Mouse (Mus musculus): ENCODE data around the gene Ager. TPM values are rescaled to one million over a fixed set of nuclear protein-coding genes. Genes with fewer than 3 reads are reported as not detected.

Gene Ager
- polyA plus RNA-seq, 1 experiment from 2014 or later: 3.2 TPM

- H3K4me2 ChIP-seq: peak overlapping the region; percentile 92
- peaks cover 59% of the 10 kb centered on the region for H3K4me1 ChIP-seq (ENCODE audit: control insufficient read depth, insufficient read depth, low read length)
- H3K9ac ChIP-seq (ENCODE audit: low read depth, low read length): peak overlapping the region; percentile 58; the same call in 1 of the 2 replicates
- 0 out of 2 replicates have a peak, but pooled peaks cover 4% of the 10 kb centered on the region for H3K36me3 ChIP-seq (ENCODE audit: control insufficient read depth, insufficient read depth, low read length)
- ATAC-seq (replicated peaks; ENCODE audit: insufficient number of reproducible peaks, low FRiP score, low TSS enrichment): no peak
- H3K27ac ChIP-seq (ENCODE audit: low read depth, low read length): peak overlapping the region; percentile 97
- H3K9me3 ChIP-seq (replicated peaks; ENCODE audit: control insufficient read depth, low read length): no peaks in the 10 kb centered on the region
- 72% methylated on average over 15 of the region's 15 CpGs for WGBS (ENCODE audit: insufficient replicate concordance)
- H3K4me3 ChIP-seq (ENCODE audit: low read depth, low read length): peak overlapping the region; percentile 83
- H3K27me3 ChIP-seq (ENCODE audit: control insufficient read depth, insufficient read depth, low read length): no peaks in the 10 kb centered on the region
Measured at GRCm38 (mm10) chr17:34590154-34590987, 7.3 kb upstream of the Ager start.

GRCm38 (mm10) chr17:34591029-34591993 is 6.4 kb upstream of the Ager start, which contains the start of gene Pbx2:
TSS of gene Pbx2 (plus strand) at chr17:34591266.
- H3K4me1 ChIP-seq (ENCODE audit: control insufficient read depth, insufficient read depth, low read length): peaks cover 62% of the 10 kb centered on the region
- peak within 1 kb of the TSS; percentile 83 for H3K4me3 ChIP-seq (ENCODE audit: low read depth, low read length)
- 7% methylated on average over 21 of the region's 21 CpGs for WGBS (ENCODE audit: insufficient replicate concordance)
- peak within 1 kb of the TSS; percentile 98 for H3K9ac ChIP-seq (ENCODE audit: low read depth, low read length)
- peaks cover 9% of the 10 kb centered on the region; the same call in 1 of the 2 replicates for H3K36me3 ChIP-seq (ENCODE audit: control insufficient read depth, insufficient read depth, low read length)
- no peaks in the 10 kb centered on the region for H3K9me3 ChIP-seq (replicated peaks; ENCODE audit: control insufficient read depth, low read length)
- H3K4me2 ChIP-seq: peak within 1 kb of the TSS; percentile 92
- peak within 1 kb of the TSS; percentile 97 for H3K27ac ChIP-seq (ENCODE audit: low read depth, low read length)
- ATAC-seq (replicated peaks; ENCODE audit: insufficient number of reproducible peaks, low FRiP score, low TSS enrichment): no peak
- H3K27me3 ChIP-seq (ENCODE audit: control insufficient read depth, insufficient read depth, low read length): no peaks in the 10 kb centered on the region

GRCm38 (mm10) chr17:34591994-34592375 is 5.7 kb upstream of the Ager start:
- Histone ChIP-seq H3K27ac (ENCODE audit: low read depth, low read length) (peak overlapping the region; percentile 97), H3K4me1 (ENCODE audit: control insufficient read depth, insufficient read depth, low read length) (peaks cover 58% of the 10 kb centered on the region), H3K9me3 (replicated peaks; ENCODE audit: control insufficient read depth, low read length) (no peaks in the 10 kb centered on the region), H3K36me3 (ENCODE audit: control insufficient read depth, insufficient read depth, low read length) (peaks cover 9% of the 10 kb centered on the region; the same call in 1 of the 2 replicates), H3K4me3 (ENCODE audit: low read depth, low read length) (peak overlapping the region; percentile 83), H3K9ac (ENCODE audit: low read depth, low read length) (peak overlapping the region; percentile 98), H3K27me3 (ENCODE audit: control insufficient read depth, insufficient read depth, low read length) (no peaks in the 10 kb centered on the region), H3K4me2 (peak overlapping the region; percentile 92)
- ATAC-seq (replicated peaks; ENCODE audit: insufficient number of reproducible peaks, low FRiP score, low TSS enrichment): peak; percentile 60
- 0% methylated on average over 22 of the region's 35 CpGs for WGBS (ENCODE audit: insufficient replicate concordance)

- H3K9me3 ChIP-seq (replicated peaks; ENCODE audit: control insufficient read depth, low read length): no peaks in the 10 kb centered on the region
- H3K27ac ChIP-seq (ENCODE audit: low read depth, low read length): peak overlapping the region; percentile 97
- peaks cover 63% of the 10 kb centered on the region for H3K4me1 ChIP-seq (ENCODE audit: control insufficient read depth, insufficient read depth, low read length)
- 2% methylated on average over 32 of the region's 32 CpGs for WGBS (ENCODE audit: insufficient replicate concordance)
- H3K4me3 ChIP-seq (ENCODE audit: low read depth, low read length): peak overlapping the region; percentile 83
- H3K4me2 ChIP-seq: peak overlapping the region; percentile 92
- peak overlapping the region; percentile 98 for H3K9ac ChIP-seq (ENCODE audit: low read depth, low read length)
- no peak for ATAC-seq (replicated peaks; ENCODE audit: insufficient number of reproducible peaks, low FRiP score, low TSS enrichment)
- H3K36me3 ChIP-seq (ENCODE audit: control insufficient read depth, insufficient read depth, low read length): peaks cover 9% of the 10 kb centered on the region; the same call in 1 of the 2 replicates
- no peaks in the 10 kb centered on the region for H3K27me3 ChIP-seq (ENCODE audit: control insufficient read depth, insufficient read depth, low read length)
Measured at GRCm38 (mm10) chr17:34592581-34593549, 4.8 kb upstream of the Ager start.

GRCm38 (mm10) chr17:34593752-34594525 is 3.7 kb upstream of the Ager start:
- no peaks in the 10 kb centered on the region for H3K9me3 ChIP-seq (replicated peaks; ENCODE audit: control insufficient read depth, low read length)
- H3K27ac ChIP-seq (ENCODE audit: low read depth, low read length): peak overlapping the region; percentile 97; the same call in 1 of the 2 replicates
- H3K9ac ChIP-seq (ENCODE audit: low read depth, low read length): peak overlapping the region; percentile 98
- ATAC-seq (replicated peaks; ENCODE audit: insufficient number of reproducible peaks, low FRiP score, low TSS enrichment): no peak
- peaks cover 64% of the 10 kb centered on the region for H3K4me1 ChIP-seq (ENCODE audit: control insufficient read depth, insufficient read depth, low read length)
- H3K4me2 ChIP-seq: peak overlapping the region; percentile 92
- H3K4me3 ChIP-seq (ENCODE audit: low read depth, low read length): peak overlapping the region; percentile 83
- peaks cover 9% of the 10 kb centered on the region; the same call in 1 of the 2 replicates for H3K36me3 ChIP-seq (ENCODE audit: control insufficient read depth, insufficient read depth, low read length)
- H3K27me3 ChIP-seq (ENCODE audit: control insufficient read depth, insufficient read depth, low read length): no peaks in the 10 kb centered on the region
- 65% methylated on average over 34 of the region's 34 CpGs for WGBS (ENCODE audit: insufficient replicate concordance)

GRCm38 (mm10) chr17:34596098-34596497 is 1.6 kb upstream of the Ager start:
- H3K27ac ChIP-seq (ENCODE audit: low read depth, low read length): no peak overlapping the region
- peaks cover 47% of the 10 kb centered on the region for H3K4me1 ChIP-seq (ENCODE audit: control insufficient read depth, insufficient read depth, low read length)
- WGBS (ENCODE audit: insufficient replicate concordance): 70% methylated on average over 8 of the region's 8 CpGs

GRCm38 (mm10) chr17:34599891-34600290 is 2.2 kb downstream of the Ager start:
- no peak overlapping the region for H3K4me2 ChIP-seq
- no peak overlapping the region for H3K9ac ChIP-seq (ENCODE audit: low read depth, low read length)
- H3K27me3 ChIP-seq (ENCODE audit: control insufficient read depth, insufficient read depth, low read length): no peaks in the 10 kb centered on the region
- no peak overlapping the region for H3K27ac ChIP-seq (ENCODE audit: low read depth, low read length)
- no peaks in the 10 kb centered on the region for H3K9me3 ChIP-seq (replicated peaks; ENCODE audit: control insufficient read depth, low read length)
- peaks cover 11% of the 10 kb centered on the region for H3K36me3 ChIP-seq (ENCODE audit: control insufficient read depth, insufficient read depth, low read length)
- ATAC-seq (replicated peaks; ENCODE audit: insufficient number of reproducible peaks, low FRiP score, low TSS enrichment): no peak
- H3K4me3 ChIP-seq (ENCODE audit: low read depth, low read length): no peak overlapping the region
- H3K4me1 ChIP-seq (ENCODE audit: control insufficient read depth, insufficient read depth, low read length): peaks cover 34% of the 10 kb centered on the region
- WGBS (ENCODE audit: insufficient replicate concordance): 76% methylated on average over 9 of the region's 9 CpGs

More at GRCm38 (mm10) chr17:34596098-34596497, 1.6 kb upstream of the Ager start:
- Histone ChIP-seq H3K4me2 (no peak overlapping the region), H3K36me3 (ENCODE audit: control insufficient read depth, insufficient read depth, low read length) (peaks cover 15% of the 10 kb centered on the region), H3K9me3 (replicated peaks; ENCODE audit: control insufficient read depth, low read length) (no peaks in the 10 kb centered on the region), H3K9ac (ENCODE audit: low read depth, low read length) (no peak overlapping the region), H3K27me3 (ENCODE audit: control insufficient read depth, insufficient read depth, low read length) (no peaks in the 10 kb centered on the region), H3K4me3 (ENCODE audit: low read depth, low read length) (no peak overlapping the region)
- ATAC-seq (replicated peaks; ENCODE audit: insufficient number of reproducible peaks, low FRiP score, low TSS enrichment): no peak

All from heart, embryonic 11.5 days (tissue).